Mouse (Mus musculus) C2C12 (cell line): ENCODE measurements around the gene Stk39. TPM values are rescaled to one million over a fixed set of nuclear protein-coding genes. Genes with fewer than 3 reads are reported as not detected.

Experiments used
- H3K27me3 ChIP-seq: one replicate; pipeline ENCODE4 v1.6.1; 2011; ENCODE audit not compliant: control insufficient read depth, insufficient read depth, insufficient read length
- H3K36me3 ChIP-seq: one replicate; pipeline ENCODE4 v1.6.1; 2011; ENCODE audit not compliant: control insufficient read depth, insufficient read depth
- H3K4me3 ChIP-seq: one replicate; pipeline ENCODE4 v1.5.1; 2011; ENCODE audit warnings: mild to moderate bottlenecking, control low read depth; ENCODE audit not compliant: poor library complexity, insufficient read depth, severe bottlenecking
- H3K79me2 ChIP-seq: one replicate; pipeline ENCODE4 v1.6.1; 2011; ENCODE audit not compliant: control insufficient read depth, insufficient read depth
- H3K79me3 ChIP-seq: one replicate; pipeline ENCODE4 v1.6.1; 2011; ENCODE audit warnings: low read depth, control low read depth
- H3ac ChIP-seq: one replicate; pipeline ENCODE3; 2011; ENCODE audit warnings: low read depth; ENCODE audit not compliant: control insufficient read depth, insufficient read length
- CEBPB ChIP-seq: IDR thresholded peaks from one replicate; pipeline ENCODE4 v1.6.1; 2011; ENCODE audit warnings: low read depth, mild to moderate bottlenecking, control low read depth, moderate library complexity
- CTCF ChIP-seq: IDR thresholded peaks from one replicate; pipeline ENCODE4 v1.5.1; 2011; ENCODE audit not compliant: control insufficient read depth, insufficient read depth, insufficient read length
- FOSL1 ChIP-seq: IDR thresholded peaks from one replicate; pipeline ENCODE4 v1.8.0; 2011; ENCODE audit warnings: mild to moderate bottlenecking, low read length; ENCODE audit not compliant: poor library complexity, insufficient read depth, severe bottlenecking
- MAX ChIP-seq: IDR thresholded peaks from one replicate; pipeline ENCODE4 v1.6.1; 2011; ENCODE audit warnings: mild to moderate bottlenecking, control low read depth
- MYOD1 ChIP-seq: IDR thresholded peaks from one replicate; pipeline ENCODE4 v1.6.1; 2011; ENCODE audit warnings: low read depth; ENCODE audit not compliant: control insufficient read depth, insufficient read length
- MYOG ChIP-seq: IDR thresholded peaks from one replicate; pipeline ENCODE4 v1.6.1; 2011; ENCODE audit not compliant: control insufficient read depth, insufficient read length; ENCODE audit errors: extremely low read depth
- USF1 ChIP-seq: IDR thresholded peaks from one replicate; pipeline ENCODE4 v1.6.1; 2011; ENCODE audit warnings: low read depth, mild to moderate bottlenecking, control low read depth, moderate library complexity
- polyA plus RNA-seq: library from polyadenylated mRNA; unstranded; fragments of >200 nt; fragmentation: generic; extraction: Trizol; gene quantifications from one replicate; pipeline ENCODE4 v1.2.1, GENCODE M21; 2012; ENCODE audit warnings: missing spikeins

Stk39 gene
- polyA plus RNA-seq, 1 experiment, result 11.3 TPM

GRCm38 (mm10) chr2:68349593-68350383 is 122.3 kb downstream of the Stk39 start:
- Histone ChIP-seq H3K79me3 (no peaks in the 10 kb centered on the region), H3K4me3 (no peak overlapping the region), H3K27me3 (no peaks in the 10 kb centered on the region), H3ac (no peak overlapping the region), H3K36me3 (no peaks in the 10 kb centered on the region), H3K79me2 (no peaks in the 10 kb centered on the region)
- TF ChIP-seq MAX, result no peak
- no peak for TF ChIP-seq MYOD1
- no peak for TF ChIP-seq CEBPB
- TF ChIP-seq FOSL1, result no peak
- no peak for TF ChIP-seq MYOG
- peak; percentile 43 for TF ChIP-seq CTCF
- TF ChIP-seq USF1, result no peak

- Histone ChIP-seq H3K36me3 (no peaks in the 10 kb centered on the region), H3K4me3 (no peak overlapping the region), H3K79me2 (no peaks in the 10 kb centered on the region), H3K79me3 (no peaks in the 10 kb centered on the region), H3K27me3 (no peaks in the 10 kb centered on the region), H3ac (no peak overlapping the region)
- TF ChIP-seq MYOD1, result no peak
- no peak for TF ChIP-seq FOSL1
- no peak for TF ChIP-seq MYOG
- TF ChIP-seq MAX, result no peak
- TF ChIP-seq USF1, result no peak
- TF ChIP-seq CEBPB, result no peak
- no peak for TF ChIP-seq CTCF
Observed at GRCm38 (mm10) chr2:68348966-68349365, 123.1 kb downstream of the Stk39 start.

DNA sequence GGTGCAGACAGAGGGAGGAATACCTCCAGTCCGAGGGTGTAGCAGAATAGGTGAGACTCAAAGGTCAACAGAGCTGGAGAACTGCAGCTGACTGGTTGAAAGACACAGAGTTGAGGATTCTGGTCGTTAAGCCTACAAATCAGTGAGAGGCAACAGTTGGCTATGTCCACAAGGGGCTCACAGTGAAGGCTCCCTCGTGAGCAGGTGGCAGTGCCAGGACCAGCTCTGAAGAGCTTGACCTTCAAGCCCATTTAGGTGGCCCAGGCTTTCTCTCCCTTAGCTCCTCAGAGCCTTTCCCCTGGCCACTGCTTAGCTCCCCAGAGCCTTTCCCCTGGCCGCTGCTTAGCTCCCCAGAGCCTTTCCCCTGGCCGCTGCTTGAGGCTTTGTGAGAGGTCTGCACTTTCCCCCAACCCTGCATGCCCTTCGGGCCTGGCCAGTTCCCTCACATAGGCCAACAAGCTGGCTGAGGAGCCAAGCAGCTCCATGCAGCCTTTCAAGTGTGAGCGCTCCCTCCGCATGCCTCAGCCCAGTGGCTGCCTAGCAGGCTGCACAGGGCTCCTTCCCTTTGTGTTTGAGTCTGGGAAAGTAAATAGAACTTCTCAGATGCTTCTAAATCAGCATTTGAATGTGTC is 125.3 kb downstream of the Stk39 start:
- Histone ChIP-seq H3K27me3 (no peaks in the 10 kb centered on the region), H3K4me3 (no peak overlapping the region), H3K79me3 (no peaks in the 10 kb centered on the region), H3K79me2 (no peaks in the 10 kb centered on the region), H3ac (no peak overlapping the region), H3K36me3 (no peaks in the 10 kb centered on the region)
- TF ChIP-seq CEBPB, result no peak
- no peak for TF ChIP-seq CTCF
- TF ChIP-seq FOSL1, result no peak
- no peak for TF ChIP-seq USF1
- no peak for TF ChIP-seq MYOG
- no peak for TF ChIP-seq MYOD1
- no peak for TF ChIP-seq MAX

GRCm38 (mm10) chr2:68345269-68345668 is 126.8 kb downstream of the Stk39 start:
- Histone ChIP-seq H3K79me3 (no peaks in the 10 kb centered on the region), H3K36me3 (no peaks in the 10 kb centered on the region), H3K27me3 (no peaks in the 10 kb centered on the region), H3K79me2 (no peaks in the 10 kb centered on the region), H3K4me3 (no peak overlapping the region), H3ac (no peak overlapping the region)
- TF ChIP-seq CTCF (no peak), FOSL1 (no peak), MYOD1 (no peak), CEBPB (no peak), MYOG (no peak), USF1 (no peak), MAX (no peak)

DNA sequence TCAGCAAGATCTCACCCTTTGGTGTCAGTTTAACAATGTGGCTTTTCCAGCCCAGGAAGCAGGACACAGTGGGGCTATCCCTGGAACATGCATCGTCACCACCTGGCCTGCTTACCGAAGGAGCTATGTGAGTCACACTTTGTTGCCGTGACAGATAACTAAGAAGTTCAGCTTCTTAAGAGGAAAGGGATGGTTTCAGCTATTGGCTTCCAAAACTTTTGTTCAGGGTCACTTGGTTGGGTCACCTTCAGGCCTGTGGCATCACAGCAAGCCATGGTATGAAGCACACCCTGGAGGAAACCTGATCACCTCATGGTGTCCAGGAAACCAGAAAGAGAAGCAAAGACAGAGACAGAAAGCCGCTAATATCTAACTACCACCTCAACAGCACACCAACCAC is 128.3 kb downstream of the Stk39 start:
- Histone ChIP-seq H3K27me3 (no peaks in the 10 kb centered on the region), H3ac (no peak overlapping the region), H3K36me3 (no peaks in the 10 kb centered on the region), H3K79me2 (no peaks in the 10 kb centered on the region), H3K79me3 (no peaks in the 10 kb centered on the region), H3K4me3 (no peak overlapping the region)
- TF ChIP-seq CTCF (no peak), MYOD1 (no peak)
